In the genomic region with DNA sequence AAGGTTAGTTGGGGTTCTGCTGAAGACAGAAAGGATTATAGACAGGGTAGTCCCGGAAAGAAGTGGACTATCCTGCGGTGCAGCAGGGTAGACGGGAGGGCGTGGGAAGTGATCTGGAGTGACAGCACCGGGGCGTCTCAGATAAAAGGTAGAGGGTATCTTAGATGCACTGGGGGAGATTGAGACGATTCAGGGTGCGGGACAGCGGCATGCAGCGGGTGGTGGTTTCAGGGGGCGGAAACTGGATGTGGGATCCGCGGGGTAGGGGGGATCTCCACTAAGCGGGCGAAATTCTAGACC, we compare ENCODE assay signal across 1 mouse cellular context.
TF ChIP-seq lines count a peak whose summit lies in the region.

No protein-coding gene starts in this region.

TF ChIP-seq in C2C12, 6 proteins besides CTCF, POLR2A, EP300 and RAD21 (continued from another document):
- TF ChIP-seq MYOG (IDR thresholded peaks at IDR 0.05; ENCODE audit: control insufficient read depth, extremely low read depth, insufficient read length) (no peak), FOSL1 (IDR thresholded peaks at IDR 0.05; ENCODE audit: insufficient read depth, low read length, poor library complexity, severe bottlenecking) (no peak)
TF ChIP-seq in C2C12: peak in this region for 0.
